Mouse (Mus musculus): Measurements from ENCODE around the gene Arfgap3. TPM values are rescaled to one million over a fixed set of nuclear protein-coding genes. Genes with fewer than 3 reads are reported as not detected.
A peak's percentile ranks its signal among the peaks of the same experiment; 100 is the strongest.

Gene Arfgap3
- polyA plus RNA-seq, 1 experiment = 24.9 TPM

DNA sequence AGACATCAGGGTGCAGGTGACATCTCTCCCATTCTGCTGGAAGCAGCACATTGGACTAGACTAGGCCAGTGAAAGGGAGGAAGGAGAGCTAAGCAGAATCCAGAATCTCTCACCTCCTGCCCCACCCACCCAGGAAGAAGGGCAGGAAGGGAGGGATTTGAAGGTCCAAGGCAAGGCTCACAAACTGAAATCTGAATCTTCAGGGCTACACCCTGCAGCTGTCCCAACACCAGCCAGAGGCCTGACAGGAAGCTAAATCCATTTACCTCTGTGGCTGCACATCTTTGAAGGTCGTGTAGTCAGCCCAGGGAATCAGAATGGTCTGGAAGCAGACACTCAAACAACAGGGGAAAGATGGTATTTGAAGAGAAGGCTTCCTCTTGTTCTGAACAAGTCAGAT, 84.8 kb downstream of the Arfgap3 start:
- Histone ChIP-seq H3K27ac (ENCODE audit: insufficient read depth, low read length) (no peak overlapping the region), H3K4me1 (ENCODE audit: control insufficient read depth, insufficient read depth, low read length) (no peaks in the 10 kb centered on the region), H3K4me3 (ENCODE audit: insufficient read depth, low read length) (no peak overlapping the region)
- TF ChIP-seq CTCF (IDR thresholded peaks at IDR 0.05; ENCODE audit: extremely low read depth, insufficient read depth, low read length) = no peak
- no peak for TF ChIP-seq POLR2A (IDR thresholded peaks at IDR 0.05; ENCODE audit: extremely low read depth, insufficient read depth, low read length)

DNA sequence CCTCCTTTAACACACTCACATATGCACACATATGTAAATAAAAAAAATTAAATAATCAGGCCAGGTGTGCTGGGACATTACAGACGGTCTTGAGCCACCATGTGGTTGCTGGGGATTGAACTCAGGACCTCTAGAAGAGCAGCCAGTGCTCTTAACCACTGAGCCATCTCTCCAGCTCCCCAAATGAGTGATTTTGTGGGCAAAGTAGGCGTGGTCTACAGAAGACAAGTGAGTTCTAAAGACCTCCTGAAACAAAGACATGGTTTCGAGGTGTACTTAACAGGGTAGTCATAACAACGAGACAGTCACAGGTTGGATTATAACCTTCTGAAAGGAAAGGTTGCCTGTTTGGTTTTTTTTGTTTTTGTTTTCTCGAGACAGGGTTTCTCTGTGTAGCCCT, 86.6 kb downstream of the Arfgap3 start:
- H3K4me3 ChIP-seq (ENCODE audit: insufficient read depth, low read length) = no peak overlapping the region
- no peak for TF ChIP-seq CTCF (IDR thresholded peaks at IDR 0.05; ENCODE audit: extremely low read depth, insufficient read depth, low read length)
- TF ChIP-seq POLR2A (IDR thresholded peaks at IDR 0.05; ENCODE audit: extremely low read depth, insufficient read depth, low read length) = no peak
- no peaks in the 10 kb centered on the region for H3K4me1 ChIP-seq (ENCODE audit: control insufficient read depth, insufficient read depth, low read length)
- H3K27ac ChIP-seq (ENCODE audit: insufficient read depth, low read length) = no peak overlapping the region

DNA sequence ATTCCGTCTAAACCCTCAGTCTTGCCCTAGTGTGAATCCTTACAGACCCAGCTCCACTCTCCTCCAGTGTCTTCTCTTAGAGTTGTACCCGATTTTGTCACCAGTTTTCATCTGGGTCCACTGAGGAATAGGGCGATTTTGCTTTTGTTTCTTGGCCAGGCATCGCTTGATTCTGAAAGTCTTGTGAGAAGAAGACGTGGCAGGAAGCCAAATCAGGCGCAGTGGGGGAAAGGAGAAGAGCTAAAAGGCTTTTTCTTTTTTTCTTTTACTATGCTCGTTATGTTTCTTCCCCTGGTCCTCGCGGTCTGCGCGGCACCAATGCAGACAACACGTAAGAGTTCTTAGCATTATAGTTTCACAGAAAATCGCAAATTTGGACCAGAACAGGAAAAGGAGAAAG, 92.1 kb downstream of the Arfgap3 start:
- TF ChIP-seq CTCF (IDR thresholded peaks at IDR 0.05; ENCODE audit: extremely low read depth, insufficient read depth, low read length) = no peak
- TF ChIP-seq POLR2A (IDR thresholded peaks at IDR 0.05; ENCODE audit: extremely low read depth, insufficient read depth, low read length) = no peak

DNA sequence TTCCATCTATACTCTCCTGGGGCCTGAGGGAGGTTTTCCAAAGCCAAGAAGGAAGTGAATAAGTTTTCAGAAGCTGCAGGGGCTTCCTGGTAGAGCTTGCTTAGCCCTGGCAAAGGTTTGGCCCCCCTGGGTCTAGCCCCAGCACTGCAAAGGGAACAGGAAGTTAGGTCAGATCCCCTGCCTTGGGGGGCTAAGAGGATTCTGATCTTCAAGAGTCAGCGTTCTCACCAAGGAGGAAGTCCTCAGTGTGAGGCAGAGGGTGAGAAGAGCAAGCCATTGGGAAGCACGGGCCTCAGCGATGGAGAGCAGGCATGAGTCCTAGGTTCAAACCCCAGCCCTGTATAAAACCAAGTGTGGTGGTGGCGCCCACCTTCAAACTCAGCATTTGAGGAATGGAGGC, 93.6 kb downstream of the Arfgap3 start:
- Histone ChIP-seq H3K4me3 (ENCODE audit: insufficient read depth, low read length) (no peak overlapping the region), H3K27ac (ENCODE audit: insufficient read depth, low read length) (no peak overlapping the region), H3K4me1 (ENCODE audit: control insufficient read depth, insufficient read depth, low read length) (no peaks in the 10 kb centered on the region; the same call in 1 of the 2 replicates)
- no peak for TF ChIP-seq CTCF (IDR thresholded peaks at IDR 0.05; ENCODE audit: extremely low read depth, insufficient read depth, low read length)
- no peak for TF ChIP-seq POLR2A (IDR thresholded peaks at IDR 0.05; ENCODE audit: extremely low read depth, insufficient read depth, low read length)

More for the DNA sequence above, 92.1 kb downstream of the Arfgap3 start:
- Histone ChIP-seq H3K4me1 (ENCODE audit: control insufficient read depth, insufficient read depth, low read length) (no peaks in the 10 kb centered on the region; the same call in 1 of the 2 replicates), H3K27ac (ENCODE audit: insufficient read depth, low read length) (no peak overlapping the region), H3K4me3 (ENCODE audit: insufficient read depth, low read length) (no peak overlapping the region)

DNA sequence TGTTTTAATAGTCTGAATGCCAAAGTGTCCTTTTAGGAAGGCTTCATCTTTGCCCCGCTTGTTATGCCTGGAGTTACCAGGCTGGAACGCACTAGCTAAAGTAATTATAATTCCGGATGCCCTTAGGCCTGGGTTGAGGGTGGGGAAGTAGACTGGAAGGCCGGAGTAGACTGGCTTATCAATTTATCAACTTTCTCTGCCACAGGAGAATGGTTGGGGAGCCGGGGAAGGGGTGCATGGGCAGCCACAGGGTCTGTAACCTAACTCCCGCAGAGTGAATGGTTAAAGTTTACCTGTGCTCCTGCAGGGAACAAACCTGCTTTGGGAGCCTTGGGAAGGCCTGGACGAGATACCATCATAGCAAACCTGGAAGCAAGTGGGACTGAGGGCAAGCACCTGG, 94.1 kb downstream of the Arfgap3 start:
- Histone ChIP-seq H3K27ac (ENCODE audit: insufficient read depth, low read length) (no peak overlapping the region), H3K4me3 (ENCODE audit: insufficient read depth, low read length) (no peak overlapping the region), H3K4me1 (ENCODE audit: control insufficient read depth, insufficient read depth, low read length) (no peaks in the 10 kb centered on the region; the same call in 1 of the 2 replicates)
- TF ChIP-seq CTCF (IDR thresholded peaks at IDR 0.05; ENCODE audit: extremely low read depth, insufficient read depth, low read length) = no peak
- TF ChIP-seq POLR2A (IDR thresholded peaks at IDR 0.05; ENCODE audit: extremely low read depth, insufficient read depth, low read length) = no peak

DNA sequence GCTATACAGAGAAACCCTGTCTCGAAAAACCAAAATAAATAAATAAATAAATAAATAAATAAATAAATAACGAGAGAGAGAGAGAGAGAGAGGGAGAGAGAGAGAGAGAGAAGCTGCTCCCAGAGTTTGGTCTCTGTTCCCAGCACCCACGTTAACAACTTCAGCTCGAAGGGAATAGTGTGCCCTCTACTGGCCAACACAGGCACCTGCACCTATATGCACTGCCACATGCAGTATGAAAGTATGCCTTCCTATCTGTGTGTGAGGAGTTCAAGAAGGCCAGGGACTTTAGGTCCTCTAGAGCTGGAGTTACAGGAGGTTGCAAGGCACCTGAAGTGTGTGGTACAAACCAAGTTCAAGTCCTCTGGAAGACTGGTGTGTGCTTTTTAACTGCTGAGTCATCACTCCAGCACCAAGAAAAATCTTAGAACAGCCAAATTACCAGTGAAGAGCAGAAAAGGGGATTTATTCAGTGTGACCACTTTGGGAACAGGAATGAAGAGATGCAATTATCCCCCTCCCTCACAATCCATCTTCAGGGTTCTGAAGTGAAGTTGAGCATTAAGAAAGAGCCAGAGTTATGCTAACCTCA, 94.8 kb downstream of the Arfgap3 start:
- Histone ChIP-seq H3K4me1 (ENCODE audit: control insufficient read depth, insufficient read depth, low read length) (no peaks in the 10 kb centered on the region; the same call in 1 of the 2 replicates), H3K4me3 (ENCODE audit: insufficient read depth, low read length) (no peak overlapping the region), H3K27ac (ENCODE audit: insufficient read depth, low read length) (no peak overlapping the region)
- no peak for TF ChIP-seq POLR2A (IDR thresholded peaks at IDR 0.05; ENCODE audit: extremely low read depth, insufficient read depth, low read length)
- no peak for TF ChIP-seq CTCF (IDR thresholded peaks at IDR 0.05; ENCODE audit: extremely low read depth, insufficient read depth, low read length)

DNA sequence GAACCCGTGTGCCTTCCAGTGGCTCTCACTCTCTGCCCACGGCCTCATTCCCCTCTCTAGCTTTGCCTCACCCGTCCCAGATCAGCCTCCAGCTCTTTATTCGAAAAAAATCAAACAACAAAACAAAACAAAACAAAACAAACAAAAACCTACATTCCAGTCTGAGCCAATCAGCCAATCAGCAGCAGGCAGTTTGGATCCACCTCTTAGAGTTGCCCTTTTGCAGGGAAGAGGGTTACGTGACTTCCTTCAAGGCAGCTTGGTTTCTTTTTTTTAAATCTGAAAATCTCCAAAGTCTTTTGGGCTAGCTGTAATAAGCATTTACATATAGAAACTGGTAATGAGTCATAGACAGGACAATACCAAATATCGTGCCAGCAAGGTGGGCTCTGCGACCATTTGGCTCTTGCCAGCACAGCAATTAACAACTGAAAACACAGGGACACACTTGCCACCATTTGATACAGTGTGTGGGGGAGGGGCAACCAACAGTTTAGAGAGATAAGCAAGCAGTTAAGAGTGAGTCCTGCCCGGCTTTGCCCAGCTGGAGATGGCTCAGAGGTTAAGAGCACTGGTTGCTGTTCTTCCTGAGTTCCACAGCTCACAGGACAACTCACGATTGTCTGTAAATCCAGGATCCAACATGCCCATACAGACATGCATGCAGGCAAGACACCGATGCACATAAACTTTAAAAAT, 95.5 kb downstream of the Arfgap3 start:
- H3K4me3 ChIP-seq (ENCODE audit: insufficient read depth, low read length) = no peak overlapping the region
- H3K4me1 ChIP-seq (ENCODE audit: control insufficient read depth, insufficient read depth, low read length) = no peaks in the 10 kb centered on the region; the same call in 1 of the 2 replicates
- no peak overlapping the region for H3K27ac ChIP-seq (ENCODE audit: insufficient read depth, low read length)
- TF ChIP-seq POLR2A (IDR thresholded peaks at IDR 0.05; ENCODE audit: extremely low read depth, insufficient read depth, low read length) (no peak), CTCF (IDR thresholded peaks at IDR 0.05; ENCODE audit: extremely low read depth, insufficient read depth, low read length) (no peak)

DNA sequence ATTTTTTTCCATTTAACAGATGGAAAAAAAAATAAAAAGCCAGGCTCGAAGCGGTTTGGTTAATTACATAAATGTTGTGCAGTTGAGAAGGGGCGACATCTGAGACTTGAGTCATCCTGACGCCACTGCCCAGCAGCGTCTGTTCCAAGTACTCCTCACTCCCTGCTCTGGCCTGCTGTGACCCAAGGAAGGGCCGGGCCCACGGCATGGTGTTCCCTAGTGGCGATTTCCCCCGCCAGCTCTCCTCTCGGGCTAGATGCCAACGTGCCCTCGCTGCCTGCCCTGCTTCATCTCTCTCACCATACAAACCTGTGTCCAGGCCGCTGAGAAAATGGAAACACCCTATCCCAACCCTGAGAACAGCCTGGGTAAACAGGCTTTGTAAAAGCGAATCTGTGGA, 98.0 kb downstream of the Arfgap3 start:
- no peak overlapping the region; the same call in 1 of the 2 replicates for H3K4me3 ChIP-seq (ENCODE audit: insufficient read depth, low read length)
- H3K4me1 ChIP-seq (ENCODE audit: control insufficient read depth, insufficient read depth, low read length) = no peaks in the 10 kb centered on the region
- no peak for TF ChIP-seq POLR2A (IDR thresholded peaks at IDR 0.05; ENCODE audit: extremely low read depth, insufficient read depth, low read length)
- TF ChIP-seq CTCF (IDR thresholded peaks at IDR 0.05; ENCODE audit: extremely low read depth, insufficient read depth, low read length) = no peak
- H3K27ac ChIP-seq (ENCODE audit: insufficient read depth, low read length) = no peak overlapping the region; the same call in 1 of the 2 replicates

DNA sequence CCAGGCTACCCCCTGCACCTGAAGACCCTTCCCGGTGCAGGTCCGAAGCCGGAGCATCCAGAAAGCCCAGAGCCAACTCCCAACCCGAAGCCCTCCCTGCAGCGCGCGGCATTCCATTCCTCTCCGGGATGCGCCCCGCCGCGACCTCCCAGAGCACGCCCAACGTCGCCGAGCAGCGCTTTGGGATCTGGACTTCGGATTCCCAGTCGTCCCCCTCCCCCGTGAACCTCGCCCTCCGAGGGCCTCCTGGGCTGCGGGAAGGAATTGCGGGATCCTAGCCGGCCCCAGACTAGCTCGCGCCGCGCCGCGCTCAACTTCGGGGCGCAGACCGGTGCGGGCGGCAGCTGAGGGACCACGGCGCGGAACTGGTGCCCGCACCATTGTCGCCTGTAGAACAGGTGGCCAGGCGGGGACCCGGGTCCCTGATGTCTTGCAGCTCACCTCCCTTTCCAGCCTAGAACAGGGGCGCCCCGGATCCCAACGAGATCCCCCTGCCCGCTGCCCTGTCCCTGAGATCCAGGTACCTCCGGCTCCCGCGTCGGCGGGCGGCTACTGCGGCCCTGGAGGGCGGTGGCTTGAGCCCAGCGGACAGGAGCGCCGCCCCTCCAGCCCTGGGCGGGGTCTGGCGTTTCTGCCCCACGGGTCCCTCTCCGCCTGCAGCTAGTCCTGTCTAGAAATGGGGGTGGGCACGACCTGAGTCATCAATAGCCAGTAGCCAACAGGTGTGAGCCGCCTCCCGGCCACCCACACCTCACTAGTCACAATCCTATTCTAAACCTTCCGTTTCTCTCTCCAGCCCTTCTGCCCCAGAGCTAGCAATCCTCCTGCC, 98.7 kb downstream of the Arfgap3 start, which contains the start of gene A4galt:
Gene A4galt, minus strand, starts transcription at position 599 of the 829 bp plus-strand sequence.
- 0 out of 2 replicates have a peak, but pooled peaks have one; percentile 17 for TF ChIP-seq POLR2A (IDR thresholded peaks at IDR 0.05; ENCODE audit: extremely low read depth, insufficient read depth, low read length)
- TF ChIP-seq CTCF (IDR thresholded peaks at IDR 0.05; ENCODE audit: extremely low read depth, insufficient read depth, low read length) = no peak
- Histone ChIP-seq H3K4me1 (ENCODE audit: control insufficient read depth, insufficient read depth, low read length) (no peaks in the 10 kb centered on the region), H3K27ac (ENCODE audit: insufficient read depth, low read length) (no peak within 1 kb of the TSS; the same call in 1 of the 2 replicates), H3K4me3 (ENCODE audit: insufficient read depth, low read length) (peak within 1 kb of the TSS; percentile 21)

Measured in cortical plate, adult 2 months (tissue).